Mouse (Mus musculus) liver, embryonic 14.5 days (tissue): ENCODE results near the gene Gas6. TPM values are rescaled to one million over a fixed set of nuclear protein-coding genes. Genes with fewer than 3 reads are reported as not detected.

ENCODE experiments used
- ATAC-seq: fragments of 200-750 bp; cut with Nextera tagmentation; 2 replicates; pipeline ENCODE4 v1.8.0; 2017; ENCODE audit warnings: moderate number of reproducible peaks, mild to moderate bottlenecking, moderate library complexity; ENCODE audit not compliant: insufficient read depth
- DNase-seq, 3 experiments: peaks; one replicate each; pipeline ENCODE4 v3.0.0-alpha.2; 2012 to 2013; ENCODE audit warnings: low read depth in 3 of 3, low spot score in 3 of 3
- H3K27ac ChIP-seq: fragments of 300-500 bp; sonication (generic); 2 replicates; pipeline ENCODE4 v1.5.1; 2014; ENCODE audit warnings: moderate library complexity, mild to moderate bottlenecking, control low read depth, inconsistent platforms
- H3K27me3 ChIP-seq: fragments of 300-500 bp; sonication (generic); 2 replicates; pipeline ENCODE4 v1.6.1; 2014; ENCODE audit warnings: mild to moderate bottlenecking, low read length, moderate library complexity; ENCODE audit not compliant: control insufficient read depth, insufficient read depth
- H3K36me3 ChIP-seq: fragments of 300-500 bp; sonication (generic); replicated peaks from 2 replicates; pipeline ENCODE4 v1.6.1; 2014; ENCODE audit warnings: low read depth; ENCODE audit not compliant: control insufficient read depth, insufficient read depth
- H3K4me1 ChIP-seq, 2 experiments: fragments of 200-500 bp in 1 of 2; fragments of 300-500 bp in 1 of 2; sonication (generic) in 1 of 2; replicated peaks; 2 replicates each; pipeline ENCODE4 v1.6.1; 2012 to 2014; ENCODE audit warnings: antibody characterized with exemption in 1 of 2, inconsistent platforms in 1 of 2, low read length in 1 of 2; ENCODE audit not compliant: control insufficient read depth in 2 of 2, insufficient read depth in 2 of 2
- H3K4me2 ChIP-seq: fragments of 300-500 bp; sonication (generic); 2 replicates; pipeline ENCODE4 v1.6.1; 2014; ENCODE audit warnings: low read depth, mild to moderate bottlenecking, control low read depth, moderate library complexity
- H3K4me3 ChIP-seq, 2 experiments: fragments of 200-500 bp in 1 of 2; fragments of 300-500 bp in 1 of 2; sonication (generic) in 1 of 2; 2 replicates each; pipeline ENCODE4 v1.5.1; 2012 to 2014; ENCODE audit warnings: low read depth in 2 of 2, low read length in 2 of 2, mild to moderate bottlenecking in 2 of 2, control low read depth in 1 of 2, inconsistent platforms in 1 of 2, moderate library complexity in 1 of 2; ENCODE audit not compliant: insufficient read depth in 1 of 2
- H3K9ac ChIP-seq: fragments of 300-500 bp; sonication (generic); replicated peaks from 2 replicates; pipeline ENCODE4 v1.6.1; 2014; ENCODE audit warnings: mild to moderate bottlenecking, control low read depth, moderate library complexity
- H3K9me3 ChIP-seq: fragments of 300-500 bp; sonication (generic); 2 replicates; pipeline ENCODE4 v1.6.1; 2016; ENCODE audit warnings: low read length, mixed read lengths; ENCODE audit not compliant: control insufficient read depth
- CTCF ChIP-seq: IDR thresholded peaks from 2 replicates; pipeline ENCODE4 v1.5.1; 2016; ENCODE audit warnings: antibody characterized with exemption, low read depth, control low read depth
- EP300 ChIP-seq: IDR thresholded peaks from 2 replicates; pipeline ENCODE4 v1.6.1; 2016; ENCODE audit warnings: antibody characterized with exemption, low read depth
- WGBS: fragments of 180-500 bp; shearing (Covaris S2); extraction: QIAGEN DNeasy Blood & Tissue Kit; methylation state at CpG from one replicate; pipeline ENCODE4 v1.1.7; 2014; ENCODE audit not compliant: insufficient replicate concordance; 5-methylcytosine and 5-hydroxymethylcytosine counted together
- polyA plus RNA-seq, 2 experiments: library from polyadenylated mRNA; depleted of rRNA in 1 of 2; stranded (reverse) in 1 of 2; unstranded in 1 of 2; fragments of >200 nt; fragmentation: Nextera tagmentation in 1 of 2; extraction: Ambion mirVana in 1 of 2; gene quantifications; 2 replicates each; pipeline versions ENCODE4 v1.2.1 to v1.2.3; 2012 to 2014

Gas6 gene
- polyA plus RNA-seq, 2 experiments: 2.2 to 2.7 TPM

- no peaks in the 10 kb centered on the region for H3K27me3 ChIP-seq
- H3K36me3 ChIP-seq: no peaks in the 10 kb centered on the region
- 56% methylated on average over 10 of the region's 10 CpGs for WGBS
- H3K9me3 ChIP-seq: no peaks in the 10 kb centered on the region
- H3K4me3 ChIP-seq: no peak overlapping the region
- H3K9ac ChIP-seq: no peak overlapping the region
- DNase-seq (no peak), ATAC-seq (no peak)
- no peak overlapping the region for H3K27ac ChIP-seq
- H3K4me2 ChIP-seq: no peak overlapping the region
- peaks cover 0 to 2% of the 10 kb centered on the region in 2 experiments; a peak in 1 of 4 replicates for H3K4me1 ChIP-seq
- TF ChIP-seq EP300: no peak
- TF ChIP-seq CTCF: no peak
Observed at GRCm38 (mm10) chr8:13462392-13462791, 31.9 kb downstream of the Gas6 start.

DNA sequence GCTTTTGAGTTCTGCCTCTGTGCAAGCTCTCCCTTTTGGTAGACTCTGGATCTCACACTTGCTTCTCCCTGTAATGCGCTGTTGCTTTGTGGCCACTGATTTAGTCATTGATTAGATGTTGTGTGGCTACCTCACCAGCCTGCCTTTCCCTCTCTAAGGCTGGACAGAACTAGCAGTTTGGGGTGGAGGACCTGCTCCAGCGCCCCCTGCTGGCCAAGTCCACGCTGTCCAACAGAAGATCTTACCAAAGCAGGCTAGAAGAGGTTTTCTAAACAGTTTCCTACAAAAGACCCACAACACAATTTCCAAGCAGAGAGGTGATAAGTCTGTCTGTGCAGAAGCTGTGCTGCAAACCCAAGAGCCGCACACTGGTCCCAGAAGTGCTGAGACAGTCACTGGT, 32.4 kb downstream of the Gas6 start:
- H3K4me1 ChIP-seq: peaks cover 0 to 2% of the 10 kb centered on the region in 2 experiments; a peak in 1 of 4 replicates
- H3K27me3 ChIP-seq: no peaks in the 10 kb centered on the region
- no peak overlapping the region for H3K9ac ChIP-seq
- H3K4me2 ChIP-seq: no peak overlapping the region
- no peak for ATAC-seq
- peak in 1 of 3 experiments; percentile 11 for DNase-seq
- 22% methylated on average over 4 of the region's 4 CpGs for WGBS
- no peak overlapping the region for H3K4me3 ChIP-seq
- TF ChIP-seq CTCF: peak; percentile 92
- TF ChIP-seq EP300: no peak
- H3K9me3 ChIP-seq: no peaks in the 10 kb centered on the region
- H3K27ac ChIP-seq: no peak overlapping the region
- no peaks in the 10 kb centered on the region for H3K36me3 ChIP-seq

DNA sequence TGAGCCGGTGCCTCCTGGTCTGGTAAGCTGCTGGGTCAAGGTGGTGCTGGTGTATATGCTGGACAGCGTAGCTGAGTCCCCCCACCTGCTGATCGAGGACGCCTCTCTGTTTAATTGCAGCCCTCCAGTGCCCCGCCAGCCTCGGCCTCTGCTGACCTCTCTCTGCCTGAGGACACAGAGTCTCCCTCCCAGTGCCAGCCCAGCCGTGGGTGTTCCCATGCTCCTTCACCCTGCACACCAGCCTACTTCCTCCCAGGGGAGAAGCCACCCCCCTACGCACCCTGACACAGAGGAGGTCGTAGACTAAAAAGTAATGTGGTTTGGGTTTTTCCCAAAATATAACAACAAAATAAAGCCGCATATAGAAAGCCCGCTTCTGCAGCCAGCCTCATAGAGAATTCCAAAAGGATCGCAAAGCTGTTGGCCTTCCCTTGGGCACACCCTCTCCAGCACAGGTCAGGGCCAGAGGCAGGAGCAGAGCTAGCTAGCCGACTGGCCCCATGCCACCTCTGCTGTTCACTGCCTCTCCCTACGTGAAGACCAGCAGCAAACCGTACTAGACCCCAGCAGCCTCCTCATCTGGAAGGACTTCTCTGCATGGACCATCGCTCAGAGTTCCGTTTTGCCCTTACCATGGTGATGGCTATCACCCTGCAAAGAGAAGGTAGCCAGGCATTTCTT, 33.1 kb downstream of the Gas6 start:
- Histone ChIP-seq H3K4me3 (no peak overlapping the region), H3K36me3 (no peaks in the 10 kb centered on the region), H3K27ac (no peak overlapping the region), H3K9me3 (no peaks in the 10 kb centered on the region), H3K9ac (no peak overlapping the region), H3K4me2 (no peak overlapping the region), H3K27me3 (no peaks in the 10 kb centered on the region), H3K4me1 (peaks cover 0 to 2% of the 10 kb centered on the region in 2 experiments; a peak in 1 of 4 replicates)
- TF ChIP-seq CTCF: no peak
- no peak for TF ChIP-seq EP300
- WGBS: 64% methylated on average over 17 of the region's 17 CpGs
- DNase-seq: no peak
- ATAC-seq: no peak

- Histone ChIP-seq H3K27ac (no peak overlapping the region), H3K4me3 (no peak overlapping the region), H3K9me3 (no peaks in the 10 kb centered on the region), H3K36me3 (no peaks in the 10 kb centered on the region), H3K9ac (no peak overlapping the region), H3K27me3 (no peaks in the 10 kb centered on the region), H3K4me1 (peaks cover 0 to 2% of the 10 kb centered on the region in 2 experiments; a peak in 1 of 4 replicates), H3K4me2 (no peak overlapping the region)
- DNase-seq (no peak), ATAC-seq (no peak)
- 80% methylated on average over 4 of the region's 4 CpGs for WGBS
- no peak for TF ChIP-seq CTCF
- TF ChIP-seq EP300: no peak
Observed at GRCm38 (mm10) chr8:13459431-13459830, 34.9 kb downstream of the Gas6 start.

- Histone ChIP-seq H3K27ac (no peak overlapping the region), H3K9me3 (no peaks in the 10 kb centered on the region), H3K4me3 (no peak overlapping the region), H3K36me3 (no peaks in the 10 kb centered on the region), H3K9ac (no peak overlapping the region), H3K4me2 (no peak overlapping the region), H3K27me3 (no peaks in the 10 kb centered on the region), H3K4me1 (0 out of 4 replicates have a peak, but pooled peaks cover 0 to 2% of the 10 kb centered on the region in 2 experiments)
- WGBS: 19% methylated on average over 2 of the region's 2 CpGs
- TF ChIP-seq CTCF (peak; percentile 75), EP300 (no peak)
- ATAC-seq (no peak), DNase-seq (peak in 1 of 3 experiments; percentile 4)
Observed at GRCm38 (mm10) chr8:13455295-13455694, 39.0 kb downstream of the Gas6 start.
